Mouse (Mus musculus): ENCODE data around the gene Wnt5b.

Gene Wnt5b

DNA sequence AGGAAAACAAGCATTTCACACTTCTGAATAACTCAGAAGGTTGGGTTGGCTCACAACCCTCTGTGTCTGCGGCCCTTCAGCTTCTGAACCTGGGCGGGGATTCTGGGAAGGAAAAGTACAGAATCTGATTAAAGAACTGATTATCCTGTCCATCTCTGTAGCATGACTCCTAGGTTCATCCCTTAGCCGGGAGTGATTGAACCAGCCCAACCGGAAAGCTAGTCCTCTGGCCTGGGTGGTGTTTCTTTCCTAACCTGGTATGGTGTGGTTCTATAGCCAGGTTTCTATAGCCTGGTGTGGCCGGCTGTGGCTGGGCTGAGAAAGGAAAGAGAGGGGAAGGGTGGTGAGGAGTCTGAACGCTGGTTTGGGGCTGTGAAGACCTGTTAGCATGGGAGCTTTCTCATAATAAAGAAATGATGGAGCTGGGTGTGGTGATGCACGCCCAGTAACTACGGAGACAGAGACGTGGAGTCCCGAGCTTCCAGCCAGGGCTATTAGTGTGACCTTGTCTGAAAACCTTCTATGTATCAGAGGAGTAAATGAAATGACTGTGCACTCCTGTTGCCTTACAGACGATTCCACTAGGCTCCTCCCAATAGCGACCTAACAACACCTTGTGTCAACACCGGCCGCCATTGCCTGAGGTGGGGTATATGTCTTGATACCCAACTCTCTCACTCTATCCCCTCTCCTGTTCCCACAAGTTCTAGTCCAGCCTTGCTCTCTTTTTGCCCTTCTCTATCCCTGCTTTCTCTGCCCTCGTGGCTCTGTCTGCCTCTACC lies 129.7 kb downstream of the Wnt5b start:
- no peak for DNase-seq

DNA sequence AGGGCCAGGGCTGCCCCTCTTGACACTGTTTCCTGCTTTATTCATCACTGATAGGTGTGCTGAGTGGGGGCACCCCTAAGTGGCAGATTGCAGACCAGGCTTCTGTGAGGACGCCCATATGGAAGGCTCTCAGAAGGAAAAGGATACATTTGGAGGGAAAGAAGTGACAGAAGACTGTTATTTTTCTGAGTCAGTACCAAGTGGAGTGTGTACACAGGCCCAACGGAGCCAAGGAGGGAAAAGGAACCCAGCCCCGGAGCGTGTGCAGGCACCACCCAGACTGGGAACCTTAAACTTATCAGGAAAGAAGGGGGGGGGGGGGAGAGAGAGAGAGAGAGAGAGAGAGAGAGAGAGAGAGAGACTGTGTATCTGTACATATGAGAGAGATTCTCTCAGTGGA lies 131.6 kb downstream of the Wnt5b start:
- no peak for DNase-seq

DNA sequence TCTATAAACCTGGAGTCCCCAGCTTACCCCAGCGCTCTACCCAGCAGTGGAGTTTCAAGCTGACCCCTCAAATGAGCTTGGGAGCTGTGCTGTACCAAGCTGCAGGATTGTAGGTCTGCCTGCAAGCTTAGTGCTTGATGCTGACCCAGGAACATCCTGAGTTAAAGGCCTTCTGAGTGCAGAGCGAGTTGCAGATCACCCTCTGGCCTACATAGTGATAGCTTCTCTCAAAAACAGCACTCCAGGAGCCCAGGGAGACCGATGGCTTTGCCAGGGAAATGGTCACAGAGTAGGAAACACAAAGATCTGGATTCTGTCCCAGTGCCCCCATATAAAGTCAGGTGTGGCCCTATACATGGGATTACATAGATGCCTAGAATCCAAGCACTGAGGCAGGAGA lies 132.6 kb downstream of the Wnt5b start:
- no peak for DNase-seq

DNA sequence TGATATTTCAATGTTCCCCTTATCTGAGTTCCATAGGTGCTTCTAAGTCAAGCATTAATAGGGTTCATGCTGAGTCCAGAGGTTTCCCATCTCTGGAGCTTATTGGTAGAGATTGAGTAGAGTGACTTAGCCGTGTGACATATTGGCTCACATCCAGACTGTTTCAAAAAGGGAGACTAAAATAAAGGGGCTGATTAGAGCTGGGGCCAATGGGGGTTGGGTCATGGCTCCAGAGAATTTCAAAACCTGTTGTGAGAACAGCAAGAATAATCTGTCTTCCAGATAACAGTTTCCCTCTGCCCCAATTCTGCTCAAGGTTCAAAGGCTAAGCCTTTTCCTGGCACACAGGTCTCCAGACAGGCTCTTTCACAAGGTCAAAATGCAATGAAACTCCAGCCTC lies 134.4 kb downstream of the Wnt5b start:
- DNase-seq: no peak

DNA sequence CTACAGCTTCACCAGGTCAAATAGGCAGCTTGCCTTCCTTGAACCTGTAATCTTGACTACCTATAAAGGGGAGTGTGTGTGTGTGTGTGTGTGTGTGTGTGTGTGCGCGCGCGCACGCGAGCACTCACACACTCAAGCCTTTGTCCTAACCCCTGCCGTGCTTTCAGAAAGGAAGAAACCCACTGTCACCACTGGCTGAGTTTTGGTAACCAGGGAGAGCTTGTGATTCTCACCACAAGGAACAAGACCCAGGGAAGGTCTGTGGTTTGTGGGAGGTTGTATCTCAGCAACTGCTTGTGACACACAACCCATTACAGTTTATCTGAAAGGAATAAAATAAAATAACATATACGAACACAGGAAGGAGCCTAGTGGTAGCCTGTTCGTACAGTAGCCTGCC lies 135.6 kb downstream of the Wnt5b start:
- DNase-seq: no peak

DNA sequence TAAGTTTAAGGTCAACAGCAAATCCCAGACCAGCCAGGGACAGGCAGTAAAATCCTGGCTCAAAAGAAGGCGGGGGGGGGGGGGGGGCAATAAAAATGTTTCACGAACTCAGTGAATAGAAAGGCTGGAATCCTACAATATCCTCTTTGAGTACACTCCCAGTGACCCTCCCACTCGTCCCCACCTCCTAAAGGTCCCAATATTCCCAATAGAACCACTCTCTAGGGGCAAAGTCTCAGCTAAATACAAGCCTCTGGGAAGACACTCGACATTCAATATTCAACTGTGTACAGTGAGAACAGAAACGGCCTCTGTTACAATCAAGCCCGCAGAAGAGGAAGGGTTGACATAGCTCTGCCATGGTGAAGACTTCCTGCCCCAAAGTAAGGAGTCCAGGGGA lies 136.3 kb downstream of the Wnt5b start:
- DNase-seq: no peak

DNA sequence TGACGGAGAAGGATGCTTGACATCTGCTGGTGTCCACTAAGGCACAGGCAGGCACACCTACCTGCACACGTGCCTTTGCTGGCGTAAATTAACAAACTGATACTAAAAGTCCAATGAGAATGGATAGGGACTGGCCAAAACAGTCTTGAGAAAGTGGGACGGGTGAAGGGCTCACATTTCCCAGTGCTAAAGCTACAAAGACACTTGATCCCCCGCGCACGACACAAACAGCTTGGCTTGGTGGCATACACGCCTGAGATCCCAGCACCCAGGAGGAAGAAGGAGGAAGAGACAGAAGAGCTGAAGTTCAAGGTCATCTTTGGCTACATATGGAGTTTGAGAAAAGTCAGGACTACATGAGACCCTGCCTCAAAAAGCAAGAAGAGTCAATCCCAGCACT lies 137.6 kb downstream of the Wnt5b start:
- no peak for DNase-seq

DNA sequence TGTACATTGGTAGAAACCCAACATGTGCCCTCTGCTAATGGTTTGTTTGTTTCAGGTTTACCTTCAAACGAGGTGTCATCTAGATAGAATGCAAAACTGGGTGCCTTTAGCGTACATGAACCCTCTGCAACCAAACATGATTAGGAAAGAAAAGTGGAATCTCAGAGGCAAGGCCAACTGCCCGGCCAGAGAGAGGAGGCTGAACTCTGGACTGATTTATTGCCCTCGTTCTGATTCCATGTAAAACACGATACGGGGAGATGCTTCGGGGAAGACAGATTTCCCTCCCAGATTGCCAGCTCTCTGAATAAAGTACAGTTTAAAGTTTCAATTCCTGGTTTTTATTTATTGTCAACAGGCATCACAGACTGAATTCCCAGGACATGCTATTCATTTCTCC lies 138.8 kb downstream of the Wnt5b start:
- DNase-seq: no peak

DNA sequence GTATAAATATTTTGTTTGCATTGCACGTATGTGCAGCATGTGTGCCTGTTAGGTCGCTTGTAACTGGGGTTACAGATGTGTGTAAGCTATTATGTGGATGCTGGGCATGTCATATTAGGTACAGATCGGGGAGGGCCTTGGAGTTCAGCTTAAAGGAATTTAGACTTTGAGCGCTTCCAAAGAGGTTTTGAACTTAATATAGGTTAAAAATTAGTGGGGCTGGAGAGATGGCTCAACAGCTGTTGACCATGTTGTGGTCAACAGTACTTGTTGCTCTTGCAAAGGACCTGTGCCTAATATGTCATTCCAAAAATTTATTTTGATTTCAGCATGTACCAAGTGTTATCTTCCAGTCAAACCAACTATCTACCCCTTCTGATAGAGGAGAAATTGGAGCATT lies 139.3 kb downstream of the Wnt5b start:
- no peak for DNase-seq

DNA sequence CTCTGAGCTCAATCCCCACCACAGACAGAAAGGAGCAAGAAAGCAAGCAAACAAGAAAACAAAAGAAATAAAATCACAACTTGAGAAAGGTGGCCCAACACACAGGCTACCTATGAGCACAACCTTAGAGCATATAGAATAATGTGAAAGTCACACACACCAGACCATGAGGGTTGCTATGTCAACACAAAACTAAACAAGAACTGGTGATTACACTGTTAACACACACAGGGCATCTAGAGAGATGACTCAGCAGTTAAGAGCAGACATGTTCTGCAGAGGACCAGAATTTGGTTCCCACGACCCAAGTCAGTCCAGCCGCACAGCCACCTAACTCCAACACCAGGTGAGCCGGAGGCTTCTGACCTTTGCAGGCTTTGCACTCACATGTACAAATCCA lies 141.2 kb downstream of the Wnt5b start:
- DNase-seq: no peak

DNA sequence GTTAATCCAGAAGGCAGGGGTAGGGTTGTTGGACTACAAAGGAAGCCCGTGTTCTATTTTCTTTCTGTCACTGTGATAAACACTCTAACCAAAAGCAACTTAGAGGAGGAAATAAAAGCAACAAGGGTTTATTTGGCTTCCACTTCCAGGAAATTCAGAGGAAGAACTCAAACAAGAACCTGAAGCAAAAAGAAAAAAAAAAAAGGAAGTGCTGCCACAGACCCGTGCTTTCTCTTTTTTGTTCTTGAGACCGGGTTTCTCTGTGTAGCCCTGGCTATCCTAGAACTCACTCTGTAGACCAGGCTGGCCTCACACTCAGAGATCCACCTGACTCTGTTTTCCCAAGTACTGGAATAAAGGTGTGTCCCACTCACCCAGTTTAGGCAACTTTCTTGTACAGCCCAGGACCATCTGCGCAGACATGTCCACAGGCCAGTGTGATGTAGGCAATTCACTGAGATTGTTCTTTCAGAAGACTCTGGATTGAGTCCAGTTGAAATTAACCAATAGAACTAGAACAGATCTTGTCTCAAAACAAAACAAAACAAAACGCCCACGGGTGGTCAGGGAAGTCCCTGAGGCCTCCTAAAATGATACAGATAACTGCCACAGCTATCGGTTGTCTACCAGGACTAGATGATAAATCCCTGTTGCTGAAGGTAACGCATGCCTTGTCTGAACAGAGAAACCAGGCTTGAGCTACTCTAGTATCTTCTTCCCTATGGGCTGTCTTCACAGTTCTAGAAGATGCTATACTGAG lies 142.4 kb downstream of the Wnt5b start:
- no peak for DNase-seq

DNA sequence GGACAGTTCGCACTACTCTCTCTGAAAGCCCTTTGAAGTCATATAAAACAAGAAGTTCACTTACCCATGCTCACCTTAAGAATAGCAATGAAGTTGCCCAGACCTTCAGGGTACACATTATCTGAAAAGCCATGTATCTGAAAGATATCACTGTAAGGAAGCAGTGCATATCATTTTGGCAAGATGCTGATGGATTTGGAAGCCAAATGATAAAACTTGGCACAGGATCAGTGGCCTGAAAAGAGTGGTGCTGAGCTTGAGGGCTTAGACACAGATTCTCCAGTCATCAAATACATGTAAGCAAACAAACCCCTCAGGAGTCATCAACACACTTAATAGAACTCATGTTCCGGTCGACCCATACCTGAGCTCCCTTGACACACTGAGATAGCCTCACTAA lies 143.5 kb downstream of the Wnt5b start:
- no peak for DNase-seq

DNA sequence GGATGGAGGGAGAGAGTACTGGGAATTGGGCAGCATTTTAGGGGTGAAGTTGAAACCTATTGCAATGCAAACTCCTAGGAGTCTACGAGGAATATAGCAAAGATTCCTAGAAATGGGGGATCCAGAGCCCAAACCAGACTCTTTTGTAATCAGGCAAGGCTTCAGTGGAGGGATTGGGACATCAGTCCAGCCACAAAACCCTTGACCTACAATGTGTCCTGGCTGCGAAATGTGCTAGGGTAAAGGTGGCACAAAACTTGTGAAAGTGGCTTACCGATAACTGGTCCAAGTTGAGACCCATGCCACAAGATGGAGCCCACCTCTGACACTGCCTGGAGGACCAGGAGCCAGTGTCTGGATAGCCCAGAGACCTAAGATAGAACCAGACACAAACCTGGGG lies 144.8 kb downstream of the Wnt5b start:
- no peak for DNase-seq

DNA sequence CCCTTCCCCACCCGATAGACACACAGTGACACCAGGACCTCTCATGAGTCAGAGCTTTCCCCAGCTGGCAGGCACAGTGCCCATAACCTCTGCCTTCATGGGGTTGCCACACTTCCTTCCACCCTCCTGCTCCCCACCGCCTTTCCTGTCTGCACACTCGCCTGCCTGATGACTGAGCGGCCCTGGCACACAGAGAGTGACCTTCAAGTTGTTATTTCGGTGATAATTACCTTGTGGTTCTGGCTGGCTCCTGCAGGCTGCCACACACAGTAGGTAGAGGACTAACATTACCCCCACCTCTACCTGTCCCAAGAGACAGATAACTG lies 147.9 kb downstream of the Wnt5b start:
- DNase-seq: no peak

DNA sequence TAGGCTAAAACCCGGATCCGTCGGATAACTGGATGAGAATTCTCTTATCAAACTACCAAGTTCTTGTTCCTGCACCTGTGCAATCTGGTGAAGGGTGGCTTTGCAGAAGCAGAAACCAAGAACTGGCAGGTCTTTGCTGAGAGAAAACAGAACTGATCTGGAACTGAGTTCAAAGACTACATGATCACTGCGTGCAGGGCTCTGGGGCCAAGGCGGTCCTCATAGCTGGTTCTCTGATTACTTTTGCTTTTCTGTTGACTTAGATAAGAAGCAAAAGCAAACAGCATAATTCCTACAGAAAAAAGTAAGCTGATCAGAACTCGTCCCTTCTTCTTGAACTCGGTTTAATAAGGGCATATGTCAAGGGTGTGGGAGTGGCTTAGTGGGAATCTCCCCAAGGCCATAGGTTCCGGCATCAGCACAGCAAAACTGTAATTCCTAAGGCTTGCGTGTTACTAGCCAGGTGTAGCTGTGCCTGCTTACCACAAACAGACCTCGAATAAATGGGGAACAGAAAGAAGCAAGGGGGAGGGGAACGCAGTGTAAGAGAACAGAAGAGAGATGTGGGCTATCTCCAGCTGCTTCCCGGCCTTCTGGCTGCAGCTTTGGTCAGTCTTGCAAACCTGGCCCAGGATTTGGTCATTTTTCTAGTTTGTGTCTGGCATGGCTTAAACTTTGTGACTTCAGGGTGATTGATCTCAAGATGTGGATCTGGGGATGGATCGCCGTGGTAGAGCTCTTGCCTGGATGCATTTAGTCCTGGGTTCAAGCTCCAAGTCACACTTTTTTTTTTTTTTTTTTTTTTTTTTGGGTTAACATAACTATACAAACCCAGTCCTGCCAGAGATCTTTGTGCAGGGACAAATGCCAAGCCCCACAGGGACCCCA lies 148.5 kb downstream of the Wnt5b start:
- no peak for DNase-seq

DNA sequence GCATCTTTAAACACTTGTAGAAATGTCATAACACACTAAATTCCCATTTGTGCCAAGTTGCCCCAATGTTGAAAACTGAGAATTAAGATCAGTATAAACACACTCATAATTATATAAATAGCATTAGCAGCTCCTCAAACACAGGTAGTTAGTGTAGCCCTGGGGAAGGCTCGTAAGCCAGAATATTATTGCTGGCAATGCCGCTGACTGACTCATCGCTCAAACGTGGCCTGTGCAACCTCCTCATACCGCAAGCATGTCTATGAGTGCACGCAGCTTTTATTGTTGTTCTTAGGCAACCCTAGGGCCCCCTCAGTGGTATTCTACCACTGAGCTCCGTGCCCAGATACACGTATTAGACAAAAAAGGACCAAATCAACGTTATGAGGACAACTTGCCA lies 151.3 kb downstream of the Wnt5b start:
- DNase-seq: no peak

DNA sequence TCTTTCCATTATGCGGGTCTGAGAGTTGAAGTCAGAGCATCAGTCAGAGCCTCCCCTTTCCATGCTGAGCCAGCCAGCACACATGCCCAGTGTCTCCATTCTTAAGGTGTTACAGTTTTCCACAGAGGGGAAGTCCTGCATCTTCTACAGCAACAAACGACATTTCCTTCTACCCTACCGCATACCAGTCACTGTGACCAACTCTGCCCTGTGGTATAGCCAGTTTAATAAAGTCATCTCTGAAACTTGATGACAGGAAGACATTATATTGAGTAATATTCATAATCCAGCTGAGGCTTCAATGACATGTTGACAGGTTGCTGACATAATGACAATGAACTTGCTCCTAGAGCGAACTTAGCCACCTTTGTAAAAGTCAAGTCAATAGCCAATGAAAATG lies 153.4 kb downstream of the Wnt5b start:
- no peak for DNase-seq

DNA sequence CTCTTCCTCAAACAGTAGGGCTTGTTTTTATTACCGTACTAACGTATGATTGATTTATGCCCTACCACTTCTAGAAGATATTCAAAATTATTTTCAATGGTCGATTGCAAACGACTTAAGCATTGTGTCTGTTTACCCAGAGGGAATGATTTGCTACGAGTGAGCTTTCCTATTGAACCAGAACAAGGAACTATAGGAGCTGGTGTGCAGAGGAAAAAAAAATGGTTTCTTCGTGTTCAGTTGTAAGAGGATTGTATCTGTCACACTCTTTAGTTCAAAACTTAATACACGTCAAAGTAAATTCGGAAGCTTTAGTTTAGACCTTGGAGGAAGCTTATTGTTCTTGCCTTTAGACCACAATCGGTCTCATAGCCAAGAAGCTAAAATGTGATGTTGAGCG lies 155.1 kb downstream of the Wnt5b start:
- no peak for DNase-seq

DNA sequence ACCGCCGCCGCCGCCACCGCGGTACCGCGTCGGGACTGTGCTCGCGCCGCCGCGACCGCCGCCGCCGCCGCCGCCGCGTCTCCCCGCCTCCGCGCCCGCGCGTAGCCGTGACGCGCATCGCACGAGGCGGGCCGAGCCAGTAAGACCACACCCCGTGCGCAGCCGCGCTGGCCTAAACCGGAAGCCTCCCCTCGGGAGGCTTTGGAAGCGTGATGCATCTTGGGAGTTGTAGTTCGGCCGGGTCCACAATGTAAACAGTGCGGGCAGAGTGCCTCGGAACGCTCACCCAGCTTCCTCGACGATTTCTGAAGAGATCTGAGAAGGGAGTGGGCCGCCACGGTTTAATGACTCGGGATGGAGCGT lies 155.5 kb downstream of the Wnt5b start:
- DNase-seq: peak; percentile 99

DNA sequence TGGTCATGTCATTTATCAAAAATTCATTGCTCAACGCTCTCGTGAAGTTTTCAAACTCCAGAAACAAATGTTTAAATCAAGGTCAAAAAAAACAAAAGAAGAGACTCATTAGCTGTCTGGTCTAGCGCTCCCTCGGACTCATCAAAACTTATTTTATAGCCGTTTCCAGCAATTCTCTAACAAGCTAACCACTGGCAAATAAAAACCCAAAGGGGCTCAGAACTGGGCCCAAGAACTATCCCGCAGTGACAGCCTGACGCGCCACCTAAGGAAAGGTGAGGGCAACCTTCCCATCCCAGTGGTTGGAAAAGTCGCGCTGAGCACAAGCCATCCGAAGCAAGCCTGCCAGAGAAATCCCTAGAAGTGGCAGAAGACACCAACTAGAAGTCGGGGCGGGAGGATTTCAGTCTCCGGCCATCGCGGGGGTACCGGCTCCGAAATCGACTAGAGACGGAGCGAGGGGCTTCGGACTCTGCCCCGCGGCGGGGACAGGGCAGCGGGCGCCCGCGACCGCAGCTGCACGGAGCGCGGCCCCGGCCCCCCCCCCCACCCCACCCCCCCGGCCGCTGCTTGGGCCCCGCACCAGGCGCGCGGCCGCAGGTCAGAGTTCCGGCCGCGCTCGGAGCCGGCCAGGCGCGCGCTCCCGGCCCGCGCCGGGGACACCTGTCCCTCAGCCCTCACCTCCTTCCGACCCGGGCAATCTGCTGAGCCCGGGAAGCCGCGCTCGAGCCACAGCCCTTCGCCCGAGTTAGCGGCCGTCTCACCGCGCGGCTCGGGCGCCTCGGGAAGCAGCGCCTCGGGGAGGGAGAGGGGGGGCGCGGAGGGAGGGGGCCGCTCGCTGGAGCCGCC lies 156.1 kb downstream of the Wnt5b start:
- DNase-seq: peak; percentile 83

DNA sequence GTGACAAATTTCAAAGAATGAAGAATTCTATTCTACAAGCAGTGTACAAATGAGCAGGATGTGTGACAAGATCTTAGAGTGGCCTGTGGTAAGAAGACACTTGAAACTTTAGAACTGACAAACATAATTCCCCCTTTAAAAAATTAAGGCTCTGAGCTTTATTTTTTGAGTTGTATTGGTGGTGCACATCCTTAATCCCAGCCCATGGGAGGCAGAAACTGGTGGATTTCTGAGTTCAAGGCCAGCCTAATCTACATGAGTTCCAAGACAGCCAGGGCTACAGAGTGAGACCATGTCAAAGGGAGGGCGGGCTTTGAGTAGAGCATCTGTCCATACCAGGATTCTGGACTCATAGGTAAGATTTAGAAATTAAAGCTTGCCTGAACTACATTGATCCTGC lies 157.3 kb downstream of the Wnt5b start:
- DNase-seq: no peak

DNA sequence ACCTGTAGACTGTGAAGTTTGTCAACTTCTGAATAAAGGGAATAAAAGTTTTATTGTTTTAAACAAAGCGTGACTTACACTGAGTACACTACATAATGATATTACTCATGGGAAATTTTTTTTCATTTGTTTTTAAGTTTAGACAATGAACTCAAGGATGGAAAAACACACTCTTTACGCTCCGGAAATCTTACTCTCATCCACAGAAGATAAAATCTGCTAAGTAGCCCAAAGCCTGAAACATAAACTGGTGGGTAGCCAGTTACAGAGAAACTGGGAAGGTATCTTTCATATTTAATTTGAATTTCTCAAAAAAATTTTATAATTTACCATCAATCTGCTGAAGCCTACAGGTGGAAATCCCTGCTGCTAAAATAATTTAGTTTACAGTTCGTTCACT lies 157.7 kb downstream of the Wnt5b start:
- no peak for DNase-seq

DNA sequence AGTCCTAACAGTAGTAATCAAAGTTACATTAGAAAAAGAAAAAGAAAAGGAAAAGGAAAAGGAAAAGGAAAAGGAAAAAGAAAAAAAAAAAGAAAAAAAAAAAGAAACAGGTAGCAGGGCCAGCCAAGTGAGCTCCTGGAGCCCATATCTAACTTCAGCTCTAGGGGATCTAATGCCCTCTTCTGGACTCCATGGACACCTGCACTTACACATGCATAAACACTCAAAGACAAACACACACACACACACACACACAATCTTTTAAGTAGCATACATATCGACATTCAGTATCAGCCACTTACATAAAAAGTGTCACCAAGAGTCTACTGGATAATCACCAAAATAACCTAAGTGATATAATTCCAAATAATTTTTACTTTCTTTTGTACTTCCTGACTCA lies 158.5 kb downstream of the Wnt5b start:
- DNase-seq: no peak

Data from embryo, embryonic 11 days (tissue).